Mouse (Mus musculus) right cerebral cortex, postnatal 25 days (tissue): ENCODE measurements around the gene Fam111a.
A peak's percentile ranks its signal among the peaks of the same experiment; 100 is the strongest.
"Not testable (repeated sequence)": the region's sequence is repeated elsewhere in the genome, so short reads cannot be mapped to it uniquely, and the experiment has no call there.

Experiments used
- DNase-seq: peaks from one replicate; pipeline ENCODE4 v3.0.0; 2022

Gene Fam111a

DNA sequence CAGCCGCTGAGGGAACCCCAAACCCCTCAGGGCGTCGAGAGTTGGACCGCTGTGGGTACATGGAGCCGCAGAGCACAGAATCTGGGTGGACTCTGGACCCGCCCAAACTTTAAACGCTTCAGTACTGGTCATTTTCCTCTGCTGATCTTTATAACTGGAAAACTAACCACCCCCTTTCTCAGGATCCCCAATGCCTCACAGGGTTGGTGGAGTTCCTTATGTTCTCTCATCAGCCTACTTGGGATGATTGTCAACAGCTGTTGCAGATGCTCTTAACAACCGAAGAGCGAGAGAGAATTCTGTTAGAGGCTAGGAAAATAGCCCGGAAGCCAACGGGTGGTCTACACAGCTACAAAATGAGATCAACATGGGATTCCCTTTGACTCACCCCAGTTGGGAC, at the start of gene Fam111a:
TSS of gene Fam111a (plus strand) at position 301 of the 400 bp plus-strand sequence.
- DNase-seq, result not testable (repeated sequence)

DNA sequence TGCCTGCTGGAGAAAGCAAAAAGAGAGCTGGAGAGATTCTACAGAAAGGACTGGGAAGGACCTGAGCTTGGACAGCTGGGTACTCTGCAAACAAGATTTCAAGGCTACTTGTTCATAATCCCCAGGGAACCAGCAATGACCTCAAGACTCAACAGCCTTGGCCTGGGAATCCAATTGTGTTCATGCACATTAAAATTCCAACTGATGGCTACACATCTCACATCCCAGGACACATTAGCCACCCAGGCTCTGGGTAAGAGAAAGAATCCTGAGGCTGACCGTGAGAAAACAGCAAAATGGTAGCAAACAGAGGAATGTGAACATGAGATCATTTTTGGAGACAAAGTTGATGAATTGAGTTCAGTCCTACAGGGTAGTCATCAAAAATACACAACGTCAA, 49.3 kb upstream of the Fam111a start:
- DNase-seq, result no peak

DNA sequence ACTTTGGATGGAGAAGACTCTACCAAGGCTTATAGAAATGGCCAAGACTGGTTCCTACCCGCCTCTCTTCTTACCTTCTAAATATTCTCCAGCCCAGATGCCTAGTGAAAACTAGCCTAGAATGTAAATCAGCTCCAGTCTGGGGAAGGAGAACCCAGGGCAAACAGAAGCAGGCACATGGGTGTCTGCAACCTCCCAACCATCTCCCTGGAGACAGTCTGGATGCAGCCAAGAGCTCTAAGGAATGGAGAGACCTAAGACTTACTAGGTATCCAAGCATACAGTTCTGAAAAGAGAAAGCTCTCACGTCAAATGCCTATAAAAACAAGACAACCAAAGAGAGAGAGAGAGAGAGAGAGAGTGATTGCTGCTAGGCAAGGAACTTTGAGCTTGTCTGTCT, 47.6 kb upstream of the Fam111a start:
- DNase-seq, result no peak

DNA sequence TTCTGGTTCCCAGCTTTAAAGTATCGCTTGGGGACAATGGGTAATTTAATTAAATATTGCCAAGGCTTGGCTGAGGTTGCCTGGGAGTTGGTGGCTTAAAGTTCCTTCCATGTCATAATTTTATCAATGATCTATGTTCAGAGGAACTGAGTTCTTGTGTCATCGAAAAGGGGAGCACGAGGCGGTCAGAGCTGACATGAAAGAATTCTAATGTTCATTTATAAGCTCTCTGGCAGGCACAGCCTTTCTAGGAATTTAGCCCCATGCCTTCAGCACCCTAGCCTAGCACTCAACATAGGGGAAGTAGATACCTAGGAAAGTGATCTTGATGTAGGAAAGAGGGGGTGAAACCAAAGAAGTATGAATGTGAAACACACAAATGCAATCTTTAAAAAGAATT, 47.2 kb upstream of the Fam111a start:
- DNase-seq, result no peak

DNA sequence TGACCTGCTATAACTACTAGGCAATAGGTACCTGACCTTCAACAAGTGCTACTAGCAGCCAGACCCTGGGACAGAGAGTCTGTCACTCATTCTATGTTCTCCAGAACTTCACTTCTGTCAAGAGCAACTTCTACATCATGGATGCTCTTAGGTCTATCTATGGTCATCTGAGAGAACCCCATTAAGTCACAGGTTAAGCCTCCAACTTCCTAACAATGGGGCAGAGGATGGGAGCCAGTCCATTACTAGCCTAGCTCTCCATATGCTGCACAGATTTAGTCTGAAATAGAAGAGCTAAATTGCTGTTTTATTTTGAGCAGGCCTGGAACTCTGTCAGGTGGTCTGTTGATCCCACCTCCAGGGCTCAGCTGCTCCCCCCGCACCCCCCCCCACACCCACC, 46.6 kb upstream of the Fam111a start:
- no peak for DNase-seq

DNA sequence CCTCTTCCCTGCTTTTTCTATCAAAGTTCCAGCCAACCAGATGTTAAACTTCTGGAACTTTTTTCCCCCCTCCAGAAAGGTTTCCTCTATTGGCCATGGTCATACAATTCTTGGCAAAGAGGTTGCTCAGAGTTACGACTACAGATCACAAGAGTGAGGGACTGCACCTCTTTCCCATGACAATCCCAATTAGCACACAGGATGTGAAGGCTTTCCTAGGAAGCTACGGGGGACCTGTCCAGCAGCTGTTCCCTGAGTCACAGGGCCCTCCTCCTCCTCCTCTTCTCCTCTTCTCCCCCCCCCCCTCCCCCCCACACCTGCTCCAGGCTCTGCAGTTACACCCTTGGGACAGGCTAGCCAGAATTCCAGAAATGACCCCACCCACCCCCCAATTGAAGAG, 46.1 kb upstream of the Fam111a start:
- DNase-seq, result no peak

DNA sequence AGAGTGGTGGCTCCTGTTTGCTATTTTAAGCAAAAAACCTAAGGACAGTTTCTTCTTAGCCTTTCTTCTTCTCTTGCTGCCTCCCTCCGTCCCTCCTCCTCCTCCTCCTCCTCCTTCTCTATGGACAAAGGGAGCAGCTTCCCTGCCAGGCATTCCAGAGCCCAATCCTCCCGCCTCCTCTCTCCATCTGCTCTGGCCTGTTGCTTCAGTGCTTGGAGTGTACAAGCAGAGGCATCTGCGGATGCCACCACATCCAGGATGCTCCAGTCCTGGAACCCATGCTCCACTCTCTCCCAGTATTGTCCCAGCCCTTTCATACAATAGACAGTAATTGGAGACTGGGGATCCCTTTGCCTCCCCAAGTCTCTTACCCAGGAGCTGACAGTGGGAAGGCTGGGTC, 45.4 kb upstream of the Fam111a start:
- peak; percentile 74 for DNase-seq

DNA sequence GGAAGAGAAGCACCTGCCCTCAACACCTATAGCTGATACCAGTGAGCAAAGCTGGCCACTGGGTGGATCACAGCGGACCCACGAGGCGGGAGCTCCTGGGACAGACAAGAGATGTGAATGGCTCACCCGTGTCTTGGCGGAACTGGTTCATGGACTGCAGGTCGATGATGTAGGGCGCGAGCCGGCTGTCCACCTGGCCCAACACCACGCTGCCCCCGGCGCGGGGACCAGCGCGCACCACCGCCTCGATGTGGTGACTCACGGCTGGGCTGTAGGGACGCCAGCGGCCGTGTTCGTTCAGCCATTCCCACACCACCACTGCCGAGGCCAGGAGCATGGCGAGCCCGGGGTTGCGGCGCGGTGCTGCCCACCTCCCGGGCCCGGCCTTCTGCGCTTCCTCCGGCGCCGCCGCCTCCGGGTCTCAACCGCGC, 44.6 kb upstream of the Fam111a start:
- DNase-seq, result peak; percentile 74

DNA sequence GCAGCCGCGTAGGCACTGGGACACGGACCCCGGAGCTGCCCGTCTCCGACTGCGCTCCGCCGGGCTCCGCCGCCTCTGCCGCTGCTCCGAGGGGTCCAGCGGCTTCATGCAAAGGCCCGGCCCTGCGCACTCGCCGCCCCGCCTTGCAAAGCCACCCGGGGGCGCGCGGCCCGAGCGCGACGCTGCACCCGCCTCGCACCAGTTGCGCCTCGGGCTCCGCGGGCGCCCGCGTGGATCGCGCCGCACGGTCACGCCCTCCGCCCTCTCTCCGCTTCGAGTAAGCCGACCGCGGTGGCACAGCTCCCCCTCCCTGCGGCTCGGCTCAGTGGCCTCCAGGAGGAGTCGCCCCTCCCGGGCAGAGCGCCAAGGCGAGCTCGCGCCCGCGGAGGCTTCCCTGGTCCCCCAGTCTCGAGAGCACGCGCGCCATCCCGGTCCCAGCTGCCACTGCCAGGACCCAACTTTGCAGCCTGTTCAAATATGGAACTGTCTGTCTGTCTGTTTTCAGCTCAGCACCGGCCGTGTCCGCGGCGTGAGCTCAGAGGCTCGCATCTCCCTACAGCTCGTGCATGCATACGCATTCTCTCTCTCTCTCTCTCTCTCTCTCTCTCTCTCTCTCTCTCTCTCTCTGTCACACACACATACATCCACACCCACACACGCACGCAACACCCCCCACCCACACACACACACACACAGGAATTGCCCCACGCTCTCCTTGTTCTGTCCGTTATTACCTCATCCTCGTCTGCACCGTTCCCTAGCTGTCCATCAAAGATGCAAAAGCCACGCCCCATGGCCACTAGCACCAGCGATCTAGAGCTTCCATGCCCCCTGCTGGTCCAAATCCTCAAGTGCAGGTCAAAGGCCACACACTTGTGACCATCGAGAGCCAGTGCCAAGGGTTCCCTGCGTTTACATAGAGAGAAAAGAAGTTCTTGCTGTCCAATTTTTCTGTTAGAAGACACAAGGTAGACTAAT, 43.9 kb upstream of the Fam111a start, which contains the start of gene Dtx4:
TSS of gene Dtx4 (minus strand) at position 85 of the 978 bp plus-strand sequence.
- peak; percentile 89 for DNase-seq

DNA sequence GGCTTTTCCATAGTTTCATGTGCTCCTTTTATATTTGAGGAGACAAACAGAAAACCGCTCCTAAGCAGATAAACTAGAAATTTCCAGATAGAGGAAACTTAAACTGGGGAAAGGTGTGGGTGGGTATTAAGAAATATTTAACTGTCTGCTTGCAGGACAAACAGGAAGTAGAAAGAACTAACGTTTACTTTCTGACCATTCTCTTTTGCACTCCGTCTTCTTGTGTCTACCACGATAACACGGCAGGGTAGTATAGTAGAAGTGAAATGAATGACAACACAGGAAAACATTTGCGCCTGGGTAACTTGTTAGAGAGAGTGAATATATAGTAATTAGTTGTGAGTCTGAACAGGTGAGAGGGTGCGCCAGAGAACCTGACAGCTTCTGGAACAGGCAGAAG, 42.8 kb upstream of the Fam111a start:
- DNase-seq, result no peak

DNA sequence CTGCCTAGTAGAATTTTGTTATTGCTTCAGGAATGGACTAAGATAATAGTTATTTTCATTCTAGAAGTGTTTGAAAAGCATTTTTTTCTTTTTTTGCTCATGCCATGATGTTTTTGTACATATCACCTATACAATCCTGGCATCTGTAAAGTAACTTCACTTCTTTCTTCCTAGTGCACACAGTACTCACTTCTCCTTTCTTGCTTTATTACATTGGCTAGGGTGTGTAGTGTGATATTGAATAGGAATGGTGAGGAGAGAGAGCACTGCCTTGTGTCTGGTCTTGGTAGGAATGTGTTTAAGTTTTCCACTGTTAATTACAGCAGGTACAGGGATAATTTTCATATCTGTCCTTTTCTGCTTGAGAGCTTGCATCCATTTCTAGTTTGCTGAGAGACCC, 30.9 kb upstream of the Fam111a start:
- no peak for DNase-seq

DNA sequence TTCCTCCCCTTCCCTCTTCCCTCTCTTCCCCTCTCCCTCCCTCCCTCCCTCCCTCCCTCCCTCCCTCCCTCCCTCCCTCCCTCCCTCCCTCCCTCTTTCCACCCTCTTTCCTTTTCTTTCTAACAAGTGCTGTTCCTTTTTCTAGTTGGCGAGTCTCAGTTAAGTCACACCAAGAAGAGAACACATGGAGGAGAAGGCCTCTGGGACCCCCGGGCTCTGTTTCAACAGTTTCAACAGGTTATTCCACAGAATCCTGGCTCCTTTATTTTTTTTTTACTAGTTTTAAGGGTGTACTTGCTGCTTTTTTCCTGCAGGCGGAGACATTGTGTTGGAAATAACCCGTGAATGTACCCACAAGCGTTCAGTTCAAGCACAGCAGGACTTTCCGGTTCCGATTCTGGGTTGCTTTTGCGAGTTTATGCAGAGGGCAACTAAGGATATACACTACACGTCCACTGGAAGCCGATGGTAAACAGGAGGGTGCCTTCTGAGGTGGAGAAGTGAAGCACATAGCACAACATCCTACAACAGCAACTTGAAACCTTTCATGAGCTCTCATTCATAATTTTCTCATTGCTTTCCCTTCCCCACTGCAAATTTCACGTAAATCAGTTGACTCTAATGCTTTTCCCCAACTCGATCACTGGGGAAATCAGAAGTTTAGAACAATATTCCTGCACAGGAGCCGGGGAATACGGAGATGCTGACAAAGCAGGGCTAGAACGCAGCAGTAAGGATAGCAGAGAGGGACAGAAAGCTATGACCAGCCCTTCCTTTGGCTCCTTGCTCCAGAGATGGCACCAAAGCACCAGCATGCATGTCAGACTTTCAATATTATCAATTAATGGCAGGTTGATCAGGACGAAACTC, 27.6 kb upstream of the Fam111a start:
- DNase-seq, result peak; percentile 66

DNA sequence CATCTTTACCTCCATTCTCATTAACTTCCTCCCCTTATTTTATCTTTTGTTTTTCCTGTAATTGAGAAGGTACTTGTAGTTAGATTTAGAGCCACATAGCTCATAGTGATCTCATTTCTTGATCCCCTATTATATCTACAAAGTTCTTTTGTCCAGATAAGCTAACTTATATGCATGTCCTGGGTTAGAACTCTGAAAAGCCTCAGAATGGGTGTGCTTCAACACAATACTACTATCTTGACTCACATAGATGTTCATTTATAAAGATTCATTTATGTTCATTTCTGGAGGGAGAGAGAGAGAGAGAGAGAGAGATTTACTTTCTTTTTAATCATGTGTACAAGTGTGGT, 27.0 kb upstream of the Fam111a start:
- DNase-seq, result no peak

DNA sequence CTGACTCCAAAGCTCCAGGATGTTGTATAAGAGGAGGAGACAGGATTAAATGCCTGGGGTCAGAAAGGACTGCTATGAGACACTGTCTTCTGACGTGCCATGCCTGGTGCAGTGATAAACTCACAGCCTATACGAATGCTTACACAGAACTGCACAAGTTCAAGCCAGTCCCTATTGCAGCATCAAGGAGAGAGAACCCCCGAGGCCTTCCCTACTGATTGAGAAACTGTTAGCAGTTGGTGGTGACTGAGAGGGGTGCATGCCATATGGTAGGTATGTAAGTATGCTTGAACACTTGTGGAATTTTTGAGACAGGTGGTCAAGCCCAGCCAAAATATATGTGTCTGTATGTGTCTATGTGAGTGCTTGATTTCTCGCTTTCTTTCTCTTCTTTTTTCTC, 22.2 kb upstream of the Fam111a start:
- DNase-seq, result no peak

DNA sequence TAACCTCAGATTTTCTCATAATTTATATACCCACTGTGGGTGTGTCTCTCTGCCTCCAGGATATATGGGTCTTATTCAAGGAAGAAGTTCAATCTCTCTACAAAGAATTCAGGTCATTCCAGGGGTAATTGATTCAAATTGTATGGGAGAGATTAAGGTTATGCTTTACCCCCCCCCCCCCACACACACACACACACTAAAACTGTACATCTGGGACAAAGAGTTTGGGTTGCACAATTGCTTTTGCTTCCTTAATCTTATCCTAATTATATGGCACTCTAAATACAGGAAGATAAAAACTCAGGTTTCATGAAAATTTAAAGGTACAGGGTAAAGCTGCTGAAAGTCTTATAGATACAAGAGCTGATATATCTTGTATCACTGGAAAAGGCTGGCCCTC, 8.4 kb upstream of the Fam111a start:
- no peak for DNase-seq

DNA sequence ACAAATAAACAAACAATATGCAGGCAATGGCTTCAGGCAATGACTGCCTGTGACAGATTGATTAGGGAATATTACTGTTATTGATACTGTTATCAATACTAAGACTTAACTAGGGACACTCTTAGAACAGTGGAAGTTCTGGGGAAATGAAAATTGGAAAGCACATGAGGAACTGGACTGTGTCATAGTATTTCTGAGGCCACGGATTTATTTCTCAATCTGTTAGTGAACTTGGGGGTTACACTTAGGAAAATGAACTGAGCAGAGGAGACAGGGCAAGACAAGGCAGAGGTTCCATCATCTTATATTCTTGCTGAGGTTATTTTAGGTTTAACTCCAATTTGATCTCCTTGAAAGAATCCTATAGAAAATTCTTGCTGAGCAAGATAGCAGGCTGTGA, 5.6 kb upstream of the Fam111a start:
- DNase-seq, result no peak

DNA sequence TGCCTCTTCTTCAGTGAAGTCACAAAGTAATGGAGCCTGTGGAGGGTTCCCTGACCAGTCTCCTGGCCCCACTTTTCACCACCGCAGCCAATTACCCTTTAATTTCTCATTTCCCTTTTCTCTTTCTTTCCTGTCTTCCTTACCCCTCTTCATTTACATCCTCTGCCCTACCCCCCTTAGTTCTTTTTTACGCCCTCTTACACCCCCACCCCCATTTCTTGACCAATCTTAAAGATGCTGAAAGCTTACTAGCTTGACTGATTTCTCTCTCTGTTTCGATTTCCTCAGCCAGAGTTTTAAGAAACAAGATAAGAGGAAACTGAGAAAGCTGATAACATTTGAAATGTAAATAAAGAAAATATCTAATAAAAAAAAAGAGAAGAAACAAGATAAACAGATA, 4.8 kb upstream of the Fam111a start:
- no peak for DNase-seq

DNA sequence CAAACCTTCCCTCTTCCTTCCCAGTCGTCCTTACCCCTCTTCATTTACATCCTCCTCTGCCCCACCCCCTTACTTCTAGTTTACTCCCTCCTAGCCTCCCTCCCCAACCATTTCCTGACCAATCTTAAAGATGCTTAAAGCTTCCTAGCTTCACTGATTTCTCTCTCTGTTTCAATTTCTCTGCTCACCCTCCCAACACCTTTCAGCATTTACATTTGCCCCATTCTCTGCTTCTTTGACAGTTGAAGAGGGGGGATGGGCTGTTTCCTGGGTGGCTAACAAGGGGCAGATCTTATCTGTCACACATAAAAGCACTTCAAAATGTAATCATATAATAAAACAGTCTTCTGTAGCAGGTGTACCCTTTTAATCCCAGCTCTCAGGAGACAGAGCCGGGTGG, 3.9 kb upstream of the Fam111a start:
- no peak for DNase-seq

DNA sequence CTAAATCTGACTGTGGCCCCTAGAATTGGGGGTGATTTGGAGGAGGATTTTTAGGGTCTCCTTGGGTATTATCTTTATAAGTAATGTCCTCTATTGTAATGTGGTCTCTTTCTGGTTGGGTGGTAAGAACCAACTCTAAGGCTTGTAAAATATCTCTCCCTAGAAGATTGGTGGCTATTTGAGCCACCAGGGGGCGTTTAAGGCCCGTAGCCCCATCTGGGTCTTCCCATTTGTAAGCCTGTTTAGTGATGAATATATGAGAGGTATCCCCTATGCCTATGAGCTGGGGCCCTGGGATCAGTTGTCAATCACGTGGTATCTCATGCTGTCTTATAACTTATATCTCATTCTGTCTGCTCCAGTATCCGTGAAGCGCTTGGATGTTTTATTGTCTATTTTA, 3.6 kb downstream of the Fam111a start:
- no peak for DNase-seq

DNA sequence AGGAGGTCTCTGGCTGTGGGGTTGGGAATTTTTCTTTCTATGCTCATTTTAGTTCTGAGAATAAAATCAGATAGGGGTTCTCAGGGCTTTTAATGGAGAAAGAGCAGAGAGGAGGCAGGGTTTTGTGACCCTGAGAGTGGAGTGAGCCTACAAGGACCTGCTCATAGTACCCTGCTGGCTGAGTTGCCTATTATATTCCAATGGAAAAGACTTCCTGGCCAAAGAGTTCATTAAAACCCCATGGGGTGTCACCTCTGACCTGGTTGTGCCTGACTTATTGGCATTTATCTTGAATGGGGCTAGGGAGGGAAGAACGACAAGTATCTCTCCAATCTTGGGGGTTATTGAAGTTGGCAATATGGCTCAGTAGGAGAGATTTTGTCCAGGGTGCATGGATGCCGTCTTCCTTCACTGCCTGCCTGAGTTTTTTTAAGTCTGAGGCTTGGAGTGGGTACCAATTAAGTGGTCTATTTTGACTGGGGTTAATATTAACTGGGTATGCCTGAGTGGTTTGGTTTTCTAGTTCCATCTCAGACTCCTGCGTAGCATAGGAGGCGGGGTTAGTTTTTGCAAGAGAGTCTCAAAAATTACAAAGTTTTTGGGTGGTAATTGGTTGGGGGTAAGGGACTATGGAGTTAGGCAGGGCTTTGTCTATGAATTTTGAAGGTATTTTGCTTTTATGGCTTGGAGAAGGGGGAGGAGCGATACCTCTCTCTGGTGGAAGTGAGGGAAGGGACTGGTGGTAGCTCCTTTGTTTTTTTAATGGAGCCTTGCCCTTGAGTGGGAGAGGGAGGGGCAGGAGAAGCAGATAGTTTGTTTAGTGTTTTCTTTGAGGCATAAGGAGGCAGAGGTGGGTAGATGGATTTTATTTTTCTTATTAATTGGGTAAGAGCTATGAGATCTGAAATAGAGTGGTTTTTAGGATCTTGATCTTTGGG, 4.7 kb downstream of the Fam111a start:
- DNase-seq, result no peak

DNA sequence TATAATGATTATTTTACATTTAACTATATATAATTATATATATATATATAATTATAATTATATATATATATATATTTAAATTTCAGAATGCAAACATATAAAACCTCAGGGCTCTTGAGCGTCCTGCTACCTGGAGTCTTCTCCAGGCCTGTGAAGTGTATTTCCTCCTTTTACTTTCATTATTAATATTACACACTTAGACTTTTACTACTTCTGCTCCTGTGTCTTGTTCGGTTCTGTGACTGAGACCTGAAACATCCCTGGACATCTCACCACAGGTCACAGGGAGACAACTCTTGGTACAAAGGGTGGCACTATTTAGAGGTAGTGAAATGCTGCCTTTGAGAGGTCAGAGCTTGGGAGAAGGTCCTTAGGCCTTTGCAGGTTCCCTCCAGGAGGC, 10.8 kb downstream of the Fam111a start:
- no peak for DNase-seq

DNA sequence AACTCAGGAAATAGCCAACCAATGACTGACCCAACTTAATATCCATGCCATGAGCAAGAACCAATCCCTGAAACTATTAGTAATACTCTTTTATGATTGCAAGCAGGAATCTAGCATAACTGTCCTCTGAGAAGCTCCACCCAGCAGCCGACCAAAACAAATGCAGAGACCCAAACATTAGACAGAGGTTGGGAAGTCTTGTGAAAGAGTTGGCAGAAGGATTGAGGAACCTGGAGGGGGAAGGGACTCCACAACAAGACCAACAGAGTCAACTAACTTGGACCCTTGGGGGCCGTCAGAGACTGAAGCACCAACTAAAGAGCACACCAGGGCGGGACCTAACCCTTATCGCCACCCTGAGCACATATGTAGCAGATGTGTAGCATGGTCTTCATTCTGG, 12.7 kb downstream of the Fam111a start:
- no peak for DNase-seq

DNA sequence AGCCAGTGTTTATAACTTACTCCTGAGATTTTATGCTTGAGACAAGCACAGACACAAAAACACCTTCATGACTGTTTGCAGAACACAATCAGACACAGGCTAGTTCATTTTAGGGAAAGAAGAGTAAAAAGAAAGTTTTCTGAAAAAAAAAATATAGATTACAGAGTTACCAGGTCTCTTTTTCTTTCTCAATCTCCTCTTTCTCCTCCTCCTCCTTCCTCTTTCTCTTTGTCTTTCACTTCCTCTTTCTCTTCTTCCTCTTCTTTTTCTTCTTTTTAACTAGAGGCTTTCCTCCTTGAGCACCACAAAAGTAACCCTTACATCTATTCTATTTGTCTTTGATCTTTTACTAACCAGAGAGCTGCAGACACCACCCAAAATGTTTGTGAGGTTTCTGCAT, 18.7 kb downstream of the Fam111a start:
- DNase-seq, result no peak
